ENCODE assay signal across 7 mouse cellular contexts in genomic region chr7:127511241-127511640, GRCm38 (mm10). TPM values are rescaled to one million over a fixed set of nuclear protein-coding genes. Genes with fewer than 3 reads are reported as not detected.
A peak's percentile ranks its signal among the peaks of the same experiment; 100 is the strongest.
DNase-seq lines count a peak whose midpoint lies in the region; ATAC-seq and TF ChIP-seq lines count a peak whose summit lies in the region.

No protein-coding gene starts in this region.

- in situ Hi-C loops in CH12.LX (cut with MboI; ENCODE audit: low pct_ligation_motif_present, low pct_unique_long_range_greater_than_20kb, low sequenced_read_pairs): no loop called here

- H3K9ac ChIP-seq in CH12.LX (ENCODE audit: insufficient read depth, low read depth): peak overlapping the region; percentile 80
- H3K9ac ChIP-seq in embryonic facial prominence, embryonic 14.5 days (ENCODE audit: low read depth, low read length): peak overlapping the region; percentile 91

- H3K4me3 ChIP-seq in CH12.LX (replicated peaks in 1 of 3; ENCODE audit: low read depth in 2 of 3, low read length in 2 of 3, poor library complexity in 1 of 3): peak overlapping the region; percentile 77 to 100 (median 78)
- peak overlapping the region; percentile 83 for H3K4me3 ChIP-seq in embryonic facial prominence, embryonic 14.5 days (ENCODE audit: low read depth, low read length)
- peak overlapping the region; percentile 88 for H3K4me3 ChIP-seq in midbrain, embryonic 10.5 days

- DNase-seq in 3T3-L1 (ENCODE audit: low read depth, low spot score): peak; percentile 70
- DNase-seq in CH12.LX (ENCODE audit: extremely low read depth): peak; percentile 27
- DNase-seq in embryonic facial prominence, embryonic 14.5 days (ENCODE audit: low spot score): peak; percentile 50
- peak; percentile 16 for DNase-seq in kidney, adult 18-20 months
- DNase-seq in midbrain, embryonic 10.5 days (ENCODE audit: low spot score): no peak
- no peak for DNase-seq in natural killer cell, adult 2 months (ENCODE audit: low spot score in 2 of 2)

- no peak for TF ChIP-seq EP300 in CH12.LX (IDR thresholded peaks at IDR 0.05; ENCODE audit: low read length)

- no peaks in the 10 kb centered on the region for H3K9me3 ChIP-seq in CH12.LX (replicated peaks; ENCODE audit: low read length)
- H3K9me3 ChIP-seq in embryonic facial prominence, embryonic 14.5 days (ENCODE audit: control insufficient read depth, low read length): no peaks in the 10 kb centered on the region
- no peaks in the 10 kb centered on the region for H3K9me3 ChIP-seq in midbrain, embryonic 10.5 days (replicated peaks)

- no peak for ATAC-seq in embryonic facial prominence, embryonic 14.5 days (ENCODE audit: low read depth)
- no peak for ATAC-seq in granulocyte monocyte progenitor cell, adult 5-6 weeks (replicated peaks; ENCODE audit: poor library complexity, severe bottlenecking)

- no peaks in the 10 kb centered on the region for H3K27me3 ChIP-seq in CH12.LX (replicated peaks)
- H3K27me3 ChIP-seq in embryonic facial prominence, embryonic 14.5 days (replicated peaks; ENCODE audit: control insufficient read depth, insufficient read depth, low read length): no peaks in the 10 kb centered on the region
- no peaks in the 10 kb centered on the region for H3K27me3 ChIP-seq in midbrain, embryonic 10.5 days (ENCODE audit: low read depth, poor library complexity, severe bottlenecking)

- TF ChIP-seq RAD21 in CH12.LX (IDR thresholded peaks at IDR 0.05; ENCODE audit: low read depth, low read length): peak; percentile 1

- TF ChIP-seq CTCF in CH12.LX (conservative IDR thresholded peaks at IDR 0.05 in 1 of 2, IDR thresholded peaks at IDR 0.05 in 1 of 2; ENCODE audit: low read depth in 2 of 2, low read length in 2 of 2): peak in 1 of 2 experiments; percentile 33; a peak in 2 of 4 replicates

- dilution Hi-C loops in CH12.LX (cut with MboI; ENCODE audit: extremely low pct_ligation_motif_present, extremely low pct_unique_long_range_greater_than_20kb, low sequenced_read_pairs): no loop called here

- WGBS in embryonic facial prominence, embryonic 14.5 days: 26% methylated on average over 8 of the region's 8 CpGs
- WGBS in midbrain, embryonic 10.5 days: 42% methylated on average over 8 of the region's 8 CpGs

- H3K27ac ChIP-seq in CH12.LX (ENCODE audit: insufficient read depth, low read depth): peak overlapping the region; percentile 79; the same call in 1 of the 2 replicates
- H3K27ac ChIP-seq in embryonic facial prominence, embryonic 14.5 days (replicated peaks; ENCODE audit: low read depth, low read length): peak overlapping the region; percentile 96
- H3K27ac ChIP-seq in midbrain, embryonic 10.5 days (replicated peaks): peak overlapping the region; percentile 99

- peak overlapping the region; percentile 93 for H3K4me2 ChIP-seq in CH12.LX (ENCODE audit: insufficient read depth, low read depth, poor library complexity, severe bottlenecking)
- H3K4me2 ChIP-seq in embryonic facial prominence, embryonic 14.5 days (ENCODE audit: low read depth, low read length): peak overlapping the region; percentile 58

- H3K36me3 ChIP-seq in CH12.LX (replicated peaks in 1 of 2; ENCODE audit: control insufficient read depth in 1 of 2, insufficient read depth in 1 of 2, low read length in 1 of 2): peaks cover 12 to 27% of the 10 kb centered on the region in 2 experiments
- peaks cover 23% of the 10 kb centered on the region for H3K36me3 ChIP-seq in embryonic facial prominence, embryonic 14.5 days (ENCODE audit: control insufficient read depth, insufficient read depth, low read length)
- H3K36me3 ChIP-seq in midbrain, embryonic 10.5 days: peaks cover 31% of the 10 kb centered on the region

- TF ChIP-seq POLR2A in CH12.LX (IDR thresholded peaks at IDR 0.05; ENCODE audit: low read depth, low read length): no peak

- peaks cover 36% of the 10 kb centered on the region for H3K79me2 ChIP-seq in CH12.LX (replicated peaks; ENCODE audit: control insufficient read depth, extremely low read depth, insufficient read depth, poor library complexity, severe bottlenecking)

- H3K4me1 ChIP-seq in CH12.LX (ENCODE audit: control insufficient read depth in 1 of 2, insufficient read depth in 2 of 2): peaks cover 4 to 31% of the 10 kb centered on the region in 2 experiments
- peaks cover 3% of the 10 kb centered on the region; the same call in 1 of the 2 replicates for H3K4me1 ChIP-seq in embryonic facial prominence, embryonic 14.5 days (ENCODE audit: control insufficient read depth, insufficient read depth, low read length)
- peaks cover 26% of the 10 kb centered on the region for H3K4me1 ChIP-seq in midbrain, embryonic 10.5 days

TF ChIP-seq in CH12.LX, 34 proteins besides CTCF, POLR2A, EP300 and RAD21:
- TF ChIP-seq ZC3H11A (IDR thresholded peaks at IDR 0.05; ENCODE audit: low read depth, low read length): no peak
- TF ChIP-seq MEF2A (IDR thresholded peaks at IDR 0.05; ENCODE audit: borderline replicate concordance, low read depth, low read length): no peak
- TF ChIP-seq IRF4 (IDR thresholded peaks at IDR 0.05; ENCODE audit: low read depth, low read length): peak; percentile 31; the same call in 1 of the 2 replicates

RNA-seq across cellular contexts. Expression of gene Srcap, which starts 0.5 kb away (rescaled TPM):
- total RNA-seq in CH12.LX (2012; rRNA removed) (18.5 and 19.9 TPM in 2 replicates), CH12.LX (2014; rRNA removed) (3.4 and 4.1 TPM in 2 replicates)
- polyA plus RNA-seq in CH12.LX (2012; ENCODE audit: insufficient read length, low read depth): 22.2 and 28.1 TPM in 2 replicates
- 41.5 and 42.0 TPM in 2 replicates for polyA plus RNA-seq in embryonic facial prominence, embryonic 14.5 days (2014; fragmentation: Nextera tagmentation; extraction: Ambion mirVana)
- polyA plus RNA-seq in midbrain, embryonic 10.5 days (2016; fragmentation: Nextera tagmentation; extraction: Ambion mirVana): 52.6 and 56.1 TPM in 2 replicates
- total RNA-seq in granulocyte monocyte progenitor cell, adult 5-6 weeks (2014; fragmentation: Nextera tagmentation): 139 and 145 TPM in 2 replicates
- 20.9 and 22.9 TPM in 2 replicates for total RNA-seq in granulocyte monocyte progenitor cell, adult 5-6 weeks (2017)

RNA-seq across cellular contexts. Expression of gene Gm42715, which starts 8.1 kb away (rescaled TPM):
- total RNA-seq in CH12.LX (2012; rRNA removed): 12.0 and 12.7 TPM in 2 replicates
- total RNA-seq in CH12.LX (2014; rRNA removed): 2.0 and 5.8 TPM in 2 replicates
- polyA plus RNA-seq in CH12.LX (2012; ENCODE audit: insufficient read length, low read depth): 13.6 and 14.1 TPM in 2 replicates
- polyA plus RNA-seq in embryonic facial prominence, embryonic 14.5 days (2014; fragmentation: Nextera tagmentation; extraction: Ambion mirVana): 12.2 and 13.2 TPM in 2 replicates
- polyA plus RNA-seq in midbrain, embryonic 10.5 days (2016; fragmentation: Nextera tagmentation; extraction: Ambion mirVana): 14.3 and 18.8 TPM in 2 replicates
- 25.2 and 31.5 TPM in 2 replicates for total RNA-seq in granulocyte monocyte progenitor cell, adult 5-6 weeks (2014; fragmentation: Nextera tagmentation)
- total RNA-seq in granulocyte monocyte progenitor cell, adult 5-6 weeks (2017): 5.7 and 6.4 TPM in 2 replicates

RNA-seq across cellular contexts. Expression of gene Fbrs, which starts 32.2 kb away (rescaled TPM):
- total RNA-seq in CH12.LX (2012; rRNA removed) (14.4 and 15.4 TPM in 2 replicates), CH12.LX (2014; rRNA removed) (5.6 and 6.7 TPM in 2 replicates)
- 63.9 and 66.7 TPM in 2 replicates for polyA plus RNA-seq in CH12.LX (2012; ENCODE audit: insufficient read length, low read depth)
- polyA plus RNA-seq in embryonic facial prominence, embryonic 14.5 days (2014; fragmentation: Nextera tagmentation; extraction: Ambion mirVana): 14.3 and 15.0 TPM in 2 replicates
- polyA plus RNA-seq in midbrain, embryonic 10.5 days (2016; fragmentation: Nextera tagmentation; extraction: Ambion mirVana): 8.6 and 9.6 TPM in 2 replicates
- 87.1 and 132 TPM in 2 replicates for total RNA-seq in granulocyte monocyte progenitor cell, adult 5-6 weeks (2014; fragmentation: Nextera tagmentation)
- 21.9 and 28.5 TPM in 2 replicates for total RNA-seq in granulocyte monocyte progenitor cell, adult 5-6 weeks (2017)

RNA-seq across cellular contexts. Expression of gene Tmem265, which starts 49.9 kb away (rescaled TPM):
- 0.93 TPM in 1 of 2 replicates, not detected in the other for total RNA-seq in CH12.LX (2012; rRNA removed)
- 2.3 and 3.0 TPM in 2 replicates for total RNA-seq in CH12.LX (2014; rRNA removed)
- not detected in 2 replicates for polyA plus RNA-seq in CH12.LX (2012; ENCODE audit: insufficient read length, low read depth)
- 4.1 and 5.3 TPM in 2 replicates for polyA plus RNA-seq in embryonic facial prominence, embryonic 14.5 days (2014; fragmentation: Nextera tagmentation; extraction: Ambion mirVana)
- 7.2 and 8.2 TPM in 2 replicates for polyA plus RNA-seq in midbrain, embryonic 10.5 days (2016; fragmentation: Nextera tagmentation; extraction: Ambion mirVana)
- total RNA-seq in granulocyte monocyte progenitor cell, adult 5-6 weeks (2014; fragmentation: Nextera tagmentation): 8.1 TPM in 1 of 2 replicates, not detected in the other
- total RNA-seq in granulocyte monocyte progenitor cell, adult 5-6 weeks (2017): 0.99 and 2.9 TPM in 2 replicates

RNA-seq across cellular contexts. Expression of gene Prr14, which starts 51.8 kb away (rescaled TPM):
- total RNA-seq in CH12.LX (2012; rRNA removed) (10.4 and 11.3 TPM in 2 replicates), CH12.LX (2014; rRNA removed) (6.7 and 7.6 TPM in 2 replicates)
- 26.2 and 31.3 TPM in 2 replicates for polyA plus RNA-seq in CH12.LX (2012; ENCODE audit: insufficient read length, low read depth)
- 40.4 and 41.9 TPM in 2 replicates for polyA plus RNA-seq in embryonic facial prominence, embryonic 14.5 days (2014; fragmentation: Nextera tagmentation; extraction: Ambion mirVana)
- polyA plus RNA-seq in midbrain, embryonic 10.5 days (2016; fragmentation: Nextera tagmentation; extraction: Ambion mirVana): 56.0 and 59.6 TPM in 2 replicates
- 96.7 and 115 TPM in 2 replicates for total RNA-seq in granulocyte monocyte progenitor cell, adult 5-6 weeks (2014; fragmentation: Nextera tagmentation)
- total RNA-seq in granulocyte monocyte progenitor cell, adult 5-6 weeks (2017): 23.8 and 29.0 TPM in 2 replicates

Comparison
In these comparisons a context has a peak if more than half of its experiments do, and no peak if none do; other contexts are left out.
1. DNase-seq: peak in 3T3-L1 (single experiment), CH12.LX (single experiment), embryonic facial prominence, embryonic 14.5 days (single experiment) and kidney, adult 18-20 months (single experiment); none in midbrain, embryonic 10.5 days (single experiment) and natural killer cell, adult 2 months (0 of 2).
2. Peak in every context shown above with its lines, with median percentiles within 50 percentile points of each other: H3K27ac ChIP-seq and H3K4me3 ChIP-seq.